Mouse (Mus musculus) lung, postnatal 14 days (tissue): Measurements from ENCODE around the gene Tfe3.
A peak's percentile ranks its signal among the peaks of the same experiment; 100 is the strongest.
"Not testable (repeated sequence)": the region's sequence is repeated elsewhere in the genome, so short reads cannot be mapped to it uniquely, and the experiment has no call there.

Experiments used
- DNase-seq: peaks from one replicate; pipeline ENCODE4 v3.0.0; 2021

The Tfe3 gene

DNA sequence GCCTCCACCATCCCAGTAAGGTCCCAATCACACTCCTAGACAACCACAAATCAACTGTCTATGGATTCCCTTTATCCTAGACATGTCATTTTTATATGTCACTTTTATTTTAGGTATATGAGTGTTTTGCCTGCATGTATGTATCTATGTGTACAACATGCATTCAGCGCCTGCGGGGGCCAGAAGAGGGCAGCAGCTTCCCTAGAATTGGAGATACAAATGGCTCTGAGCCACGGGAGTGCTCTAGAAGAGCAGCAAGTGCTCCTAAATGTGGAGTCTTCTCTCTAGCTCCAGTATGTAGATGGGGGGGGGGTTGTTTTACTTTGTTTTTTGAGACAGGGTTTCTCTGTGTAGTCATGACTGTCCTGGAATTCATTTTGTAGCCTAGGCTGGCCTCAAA lies 8.7 kb upstream of the Tfe3 start:
- peak; percentile 41 for DNase-seq

DNA sequence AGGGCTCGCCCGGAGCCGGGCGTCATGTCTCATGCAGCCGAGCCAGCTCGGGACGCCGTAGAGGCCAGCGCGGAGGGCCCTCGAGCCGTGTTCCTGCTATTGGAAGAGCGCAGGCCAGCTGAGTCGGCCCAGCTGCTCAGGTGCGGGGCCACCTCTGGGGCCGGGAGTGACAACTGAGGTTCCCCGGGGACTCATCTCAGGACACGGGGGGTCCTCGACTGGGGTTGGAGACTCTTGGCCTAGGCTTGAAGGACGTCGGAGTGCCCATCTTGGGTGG lies 499 bp downstream of the Tfe3 start:
- no peak for DNase-seq

DNA sequence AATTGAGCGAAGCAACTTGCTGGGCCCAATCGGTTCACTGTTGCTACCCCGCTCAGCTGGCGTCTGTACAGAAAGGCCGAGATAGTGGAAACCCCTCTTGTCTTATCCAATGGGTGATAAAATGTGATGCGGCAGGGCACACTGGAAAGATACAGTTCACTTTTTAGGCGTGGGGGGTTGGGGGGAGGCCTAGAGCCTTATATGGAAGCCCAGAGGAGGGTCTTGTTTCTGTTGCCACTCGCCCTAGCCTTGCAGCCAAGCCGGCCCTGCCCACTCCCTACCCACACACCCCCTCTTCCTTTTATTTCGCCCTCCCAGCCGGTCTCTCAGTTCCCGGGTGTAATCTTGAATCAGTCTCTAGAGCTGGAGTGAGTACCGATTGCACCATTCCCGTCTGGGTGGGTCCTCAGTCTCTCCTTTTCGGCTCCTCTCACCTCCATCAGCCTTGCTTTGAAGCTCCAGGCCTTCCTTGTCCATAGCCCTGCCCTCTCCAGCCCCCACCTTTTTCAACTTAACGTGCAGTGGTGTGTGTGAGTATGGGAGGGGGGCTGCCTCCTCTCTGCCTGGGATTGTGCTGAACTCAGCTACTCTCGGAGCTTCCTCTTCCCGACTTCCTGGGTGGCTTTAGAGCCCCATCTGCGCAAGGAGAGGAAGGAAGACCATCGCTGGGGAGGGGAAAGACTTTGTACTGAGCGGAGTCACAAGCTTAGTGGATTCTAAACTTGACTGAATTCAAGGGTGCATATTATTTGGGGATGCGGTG lies 1.5 kb downstream of the Tfe3 start:
- peak; percentile 35 for DNase-seq

DNA sequence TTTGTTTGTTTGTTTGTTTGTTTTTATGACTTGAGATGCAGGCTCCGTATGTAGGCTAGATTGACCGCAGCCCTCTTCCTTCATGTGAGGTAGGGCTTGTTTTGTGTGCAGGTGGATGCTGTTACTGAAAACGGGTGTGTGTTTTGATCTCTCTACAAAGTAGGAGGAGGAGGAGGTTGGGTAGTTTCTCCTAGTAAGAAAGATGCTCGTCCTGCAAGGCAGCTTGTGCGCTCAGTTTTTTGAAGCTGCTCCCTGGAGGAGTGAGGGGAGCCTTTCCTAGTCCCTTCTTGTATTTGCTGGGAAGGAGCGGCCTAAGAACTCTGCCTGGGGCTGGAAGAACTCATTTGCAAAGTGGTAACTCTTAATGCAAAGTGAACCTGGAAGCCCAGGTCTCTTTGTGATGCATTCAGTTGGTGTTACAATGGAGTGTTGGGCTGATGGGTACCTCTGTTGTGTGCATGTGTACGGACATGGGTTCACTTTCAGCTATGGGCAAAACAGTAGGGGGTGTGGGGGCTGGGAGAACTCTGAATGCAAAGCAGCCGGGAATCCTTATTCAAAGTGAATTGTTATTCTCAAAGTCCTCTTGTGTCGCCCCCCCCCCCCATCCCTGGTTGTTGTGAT lies 2.4 kb downstream of the Tfe3 start:
- no peak for DNase-seq

DNA sequence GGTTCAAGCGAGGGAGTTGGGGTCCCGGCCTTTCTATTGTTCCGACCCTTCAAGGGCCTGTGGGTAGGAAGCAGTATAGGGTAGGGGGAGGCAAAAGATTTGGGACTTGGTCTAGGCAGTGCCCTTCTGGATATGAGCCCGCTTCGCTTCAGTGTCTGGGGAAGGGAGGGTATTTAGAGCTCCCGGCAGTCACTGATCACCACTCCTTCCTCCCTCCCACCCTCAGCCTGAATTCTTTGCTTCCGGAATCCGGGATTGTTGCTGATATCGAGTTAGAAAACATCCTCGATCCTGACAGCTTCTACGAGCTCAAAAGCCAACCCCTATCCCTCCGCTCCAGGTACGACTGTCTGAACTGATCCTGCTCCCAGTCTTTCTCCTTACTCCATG lies 2.9 kb downstream of the Tfe3 start:
- DNase-seq: no peak

DNA sequence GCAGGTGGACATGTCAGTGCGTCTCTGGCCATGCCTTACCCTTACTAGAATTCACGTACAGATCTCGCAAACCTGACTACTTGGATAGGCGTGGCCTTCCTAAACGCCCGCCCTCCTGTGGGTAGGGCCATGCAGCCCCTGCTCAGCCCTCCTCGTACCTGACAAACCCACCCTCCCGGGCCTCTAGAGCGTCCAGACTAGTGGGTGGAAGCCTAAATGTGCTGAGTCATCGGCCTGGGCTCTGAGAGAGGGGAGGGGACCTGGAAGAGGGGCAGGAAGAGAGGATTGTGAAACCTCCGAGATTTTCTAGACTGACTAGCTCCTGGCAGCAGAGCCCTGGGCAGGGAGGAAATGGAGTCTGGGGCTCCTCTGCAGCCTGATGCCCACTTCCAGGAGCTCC lies 3.4 kb downstream of the Tfe3 start:
- peak; percentile 58 for DNase-seq

DNA sequence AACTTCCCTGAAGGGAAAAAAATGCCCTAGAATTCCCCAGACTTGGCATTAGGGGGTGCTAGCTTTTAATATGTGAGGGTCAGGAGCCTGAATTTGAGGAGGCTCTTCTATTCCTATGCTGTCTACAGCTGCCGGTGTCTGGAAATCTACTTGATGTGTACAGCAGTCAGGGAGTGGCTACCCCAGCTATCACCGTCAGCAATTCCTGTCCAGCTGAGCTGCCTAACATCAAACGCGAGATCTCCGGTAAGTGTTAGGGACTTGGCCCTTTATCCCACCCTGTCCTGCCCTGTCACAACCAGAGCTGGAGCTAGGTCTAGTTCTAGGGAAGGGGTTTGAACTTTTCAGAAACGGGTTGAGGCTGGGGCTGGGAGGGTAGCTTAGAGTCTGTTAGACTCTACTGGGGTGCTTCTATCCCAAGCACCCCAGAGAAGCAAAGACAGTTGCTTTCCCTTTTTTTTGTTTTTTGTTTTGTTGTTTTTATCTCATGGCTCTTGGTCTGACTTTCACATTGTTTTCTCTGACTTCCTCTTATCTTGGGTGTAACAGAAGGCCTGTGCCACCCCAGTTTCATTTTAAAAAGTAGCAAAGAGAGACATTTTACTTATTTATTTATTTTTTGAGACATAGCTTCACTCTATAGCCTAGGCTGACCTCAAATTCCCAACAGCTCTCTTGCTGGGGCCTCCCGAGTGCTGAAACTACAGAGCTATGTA lies 7.1 kb downstream of the Tfe3 start:
- DNase-seq: no peak

DNA sequence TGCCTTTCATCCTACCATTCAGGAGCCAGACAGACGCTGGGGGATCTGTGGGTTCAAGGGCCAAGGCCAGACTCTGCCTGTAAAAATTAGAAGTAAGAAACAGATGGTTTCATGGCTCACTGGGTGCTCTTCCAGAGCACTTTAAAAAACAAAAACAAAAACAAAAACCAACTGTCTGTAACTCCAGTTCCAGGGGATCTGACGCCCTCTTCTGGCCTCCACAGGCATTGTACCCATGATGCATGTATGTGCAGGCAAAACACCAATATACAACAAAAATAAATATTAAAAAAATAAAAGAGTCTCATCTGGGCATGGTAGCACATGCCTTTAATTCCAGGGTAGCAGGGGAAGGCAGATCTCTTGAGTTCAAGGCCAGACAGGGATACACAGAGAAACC lies 10.4 kb downstream of the Tfe3 start:
- DNase-seq: no peak

DNA sequence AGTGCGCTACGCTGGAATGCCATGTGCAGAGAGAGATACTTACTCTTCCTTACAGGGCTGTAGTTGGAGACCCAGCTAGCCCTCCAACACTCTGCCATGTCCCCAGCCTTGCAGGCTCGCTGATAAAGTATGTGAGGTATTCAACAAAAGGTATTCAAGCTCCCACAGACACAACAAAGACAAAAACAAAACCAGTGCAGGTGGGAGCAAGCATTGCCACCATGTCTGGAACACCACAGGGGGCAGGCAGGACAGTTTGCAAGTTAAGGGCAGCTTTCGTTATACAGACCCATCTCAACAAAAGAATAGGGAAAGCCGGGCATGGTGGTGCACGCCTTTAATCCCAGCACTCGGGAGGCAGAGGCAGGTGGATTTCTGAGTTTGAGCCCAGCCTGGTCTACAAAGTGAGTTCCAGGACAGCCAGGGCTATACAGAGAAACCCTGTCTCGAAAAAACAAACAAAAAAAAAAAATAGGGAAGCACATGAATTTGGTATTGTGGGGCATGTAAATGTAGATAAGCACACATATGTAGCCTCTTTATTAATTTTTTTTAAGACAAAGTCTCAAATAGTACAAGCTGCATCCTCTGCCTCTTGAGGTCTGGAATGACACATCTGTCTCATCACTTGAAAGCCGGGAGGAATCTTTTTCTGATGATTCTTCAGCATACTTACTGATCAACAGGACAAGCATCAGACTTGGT lies 13.3 kb downstream of the Tfe3 start:
- DNase-seq: no peak

DNA sequence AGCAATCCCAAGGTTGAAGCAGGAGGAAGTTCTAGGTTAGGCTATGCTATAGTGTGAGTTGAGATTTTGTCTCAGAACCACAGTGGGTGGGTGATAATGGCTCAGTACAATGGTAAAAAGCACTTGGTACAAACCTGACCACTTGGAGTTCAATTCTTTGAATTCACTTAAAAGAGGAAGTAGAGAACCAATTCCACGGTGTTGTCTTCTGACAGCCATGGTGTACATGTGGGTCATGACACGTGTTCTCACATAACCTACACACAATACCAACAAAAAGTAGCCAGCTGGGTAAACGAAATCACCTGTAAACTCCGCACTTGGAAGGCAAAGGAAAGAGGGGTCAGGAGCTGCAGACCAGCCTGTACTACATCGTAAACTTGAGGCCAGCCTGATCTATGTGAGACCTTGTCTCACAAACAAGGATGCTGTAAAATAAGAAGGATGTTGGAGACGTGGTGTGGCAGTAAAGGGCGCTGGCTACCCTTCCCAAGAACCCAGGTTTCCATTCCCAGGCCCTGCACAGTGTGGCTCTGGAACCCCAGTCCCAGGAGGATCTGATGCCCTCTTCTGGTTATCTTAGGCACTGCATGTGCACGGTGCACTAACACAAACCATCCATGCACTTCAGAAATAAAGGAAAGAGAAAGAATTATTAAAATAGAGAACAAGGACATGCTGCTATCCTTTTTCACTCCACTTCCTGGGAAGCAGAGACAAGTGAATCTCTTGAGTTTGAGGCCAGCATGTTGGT lies 14.1 kb downstream of the Tfe3 start:
- DNase-seq: peak; percentile 71

DNA sequence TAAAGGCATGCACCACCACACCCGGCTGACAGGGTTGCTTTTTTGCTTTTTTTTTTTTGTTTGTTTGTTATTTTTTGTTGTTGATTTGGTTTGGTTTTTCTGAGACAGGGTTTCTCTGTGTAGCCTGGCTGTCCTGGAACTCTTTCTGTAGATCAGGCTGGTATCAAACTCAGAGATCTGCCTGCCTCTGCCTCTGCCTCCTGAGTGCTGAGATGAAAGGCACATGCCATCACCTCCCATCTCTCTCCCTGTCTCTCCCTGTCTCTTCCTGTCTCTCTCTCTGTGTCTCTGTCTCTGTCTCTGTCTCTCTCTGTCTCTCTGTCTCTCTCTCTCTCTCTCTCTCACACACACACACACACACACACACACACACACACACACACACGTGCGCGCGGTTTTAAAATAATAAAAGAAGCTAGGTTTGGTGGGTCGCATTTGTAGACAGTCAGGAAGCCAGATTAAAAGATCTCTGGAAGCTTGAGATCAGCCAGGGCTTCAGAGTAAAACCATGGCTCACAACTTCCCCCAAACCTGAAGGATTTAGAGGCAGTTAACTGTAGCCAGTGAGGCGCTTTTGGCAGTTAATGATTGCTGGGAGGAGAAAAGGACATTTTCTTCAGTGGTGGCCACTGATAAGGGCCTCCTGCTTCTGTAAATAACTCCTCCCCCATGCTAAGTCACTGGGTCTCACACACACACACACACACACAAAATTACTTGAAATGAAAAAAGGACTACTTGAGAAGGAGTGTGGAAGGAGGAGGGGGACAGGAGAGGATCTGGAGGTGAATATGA lies 16.3 kb downstream of the Tfe3 start:
- DNase-seq: no peak

DNA sequence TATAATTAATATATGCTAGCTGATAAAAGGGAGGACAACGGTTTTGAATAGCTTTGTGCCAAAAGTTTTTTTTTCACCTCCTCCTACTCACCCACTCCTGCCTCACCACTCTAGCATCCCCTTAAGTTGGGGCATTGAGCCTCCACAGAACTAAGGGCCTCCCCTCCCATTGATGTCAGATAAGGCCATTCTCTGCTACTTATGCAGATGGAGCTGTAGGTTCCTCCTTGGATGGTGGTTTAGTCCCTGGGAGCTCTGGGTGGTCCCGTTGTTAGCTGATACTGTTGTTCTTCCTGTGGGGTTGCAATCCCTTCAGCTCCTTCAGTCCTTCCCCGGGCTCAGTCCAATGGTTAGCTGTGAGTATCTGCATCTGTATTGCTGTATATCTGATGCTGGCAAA lies 16.9 kb downstream of the Tfe3 start:
- no peak for DNase-seq

DNA sequence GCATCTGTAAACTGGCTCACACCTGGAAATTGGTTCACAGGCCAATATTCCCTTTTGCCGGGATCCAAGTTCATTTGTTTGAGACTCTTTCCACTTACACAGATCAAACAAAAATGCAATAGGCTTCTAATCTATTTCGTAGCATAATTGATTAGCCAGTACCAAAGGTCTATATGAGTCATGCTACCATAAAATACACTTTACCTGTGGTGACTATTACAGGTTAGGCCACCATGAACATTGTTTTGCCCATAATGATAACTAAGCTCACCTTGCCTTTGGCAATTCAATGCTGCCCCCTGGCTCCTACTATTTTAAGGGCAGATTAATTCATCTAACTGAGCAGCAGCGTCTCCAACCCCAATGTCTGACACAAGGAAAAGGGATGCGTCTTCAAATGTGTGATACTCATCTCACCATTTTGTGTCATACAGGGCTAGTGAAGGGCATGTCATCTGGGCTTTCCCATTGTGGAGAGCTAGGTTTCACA lies 20.3 kb downstream of the Tfe3 start:
- DNase-seq: no peak

DNA sequence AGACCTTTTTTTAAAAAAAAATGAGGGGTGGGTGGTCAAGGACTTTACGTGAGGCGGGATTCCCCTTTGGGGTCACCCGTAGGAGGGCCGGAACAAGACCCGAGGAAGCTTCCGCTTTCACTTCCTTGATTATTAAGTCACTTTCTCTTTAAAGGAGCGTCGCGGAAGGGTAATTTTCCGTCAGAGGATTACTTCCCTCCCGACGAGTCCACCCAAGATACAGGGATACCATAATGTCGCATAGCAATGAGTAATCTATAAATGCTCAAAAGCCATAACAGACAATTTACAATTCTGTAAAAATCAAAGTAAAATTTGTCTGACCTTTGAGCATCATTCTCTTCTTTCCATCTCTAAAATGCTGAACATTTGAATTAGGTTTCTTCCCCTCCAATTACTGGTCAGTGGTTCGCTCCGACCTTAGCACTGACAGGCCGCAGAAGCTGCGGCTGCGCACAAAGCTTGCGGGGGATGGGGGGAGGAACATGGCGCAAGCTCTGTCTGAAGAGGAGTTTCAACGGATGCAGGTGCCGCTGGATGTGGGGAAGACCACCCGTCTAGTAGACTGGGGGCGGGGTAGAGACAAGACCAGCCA lies 27.3 kb downstream of the Tfe3 start, which contains the start of gene Gripap1:
Gripap1 (plus strand) TSS at position 224 of the 595 bp plus-strand sequence.
- DNase-seq: peak; percentile 74

DNA sequence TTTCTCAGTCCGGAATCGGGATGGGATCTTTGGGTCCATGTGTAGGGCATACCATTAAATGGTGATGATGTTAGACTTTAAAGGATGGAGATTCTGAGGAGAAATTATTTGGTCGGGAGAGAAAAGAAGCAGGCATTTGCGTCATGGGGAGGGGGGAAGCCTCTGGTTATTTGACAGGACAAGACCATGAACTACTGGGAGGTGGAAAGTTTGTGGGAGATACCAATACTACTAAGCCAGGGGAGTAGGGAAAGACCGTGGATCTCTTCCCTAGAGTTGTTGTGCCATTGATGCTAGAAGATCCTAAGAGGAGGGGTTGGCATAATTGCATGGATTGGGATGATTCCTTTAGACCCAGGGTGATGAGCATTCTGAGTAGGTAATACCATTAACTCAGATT lies 27.9 kb downstream of the Tfe3 start:
- DNase-seq: no peak

DNA sequence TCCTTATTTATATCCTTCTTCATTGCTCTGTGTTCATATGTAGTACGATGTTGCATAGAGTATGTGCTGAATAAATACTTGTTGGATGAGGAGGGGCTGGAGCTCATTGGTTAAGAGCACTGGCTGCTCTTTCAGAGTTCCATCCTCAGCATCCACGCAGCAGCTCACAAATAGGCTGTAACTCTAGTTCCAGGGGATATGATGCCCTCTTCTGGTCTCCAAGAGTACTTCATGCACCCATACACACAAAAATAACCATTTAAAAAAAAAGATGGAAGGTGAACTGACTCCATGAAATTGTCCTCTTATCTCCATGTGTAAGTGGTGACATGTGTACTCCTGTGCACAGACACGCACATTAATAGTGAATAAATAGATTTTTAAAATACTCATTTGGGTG lies 31.0 kb downstream of the Tfe3 start:
- DNase-seq: no peak

DNA sequence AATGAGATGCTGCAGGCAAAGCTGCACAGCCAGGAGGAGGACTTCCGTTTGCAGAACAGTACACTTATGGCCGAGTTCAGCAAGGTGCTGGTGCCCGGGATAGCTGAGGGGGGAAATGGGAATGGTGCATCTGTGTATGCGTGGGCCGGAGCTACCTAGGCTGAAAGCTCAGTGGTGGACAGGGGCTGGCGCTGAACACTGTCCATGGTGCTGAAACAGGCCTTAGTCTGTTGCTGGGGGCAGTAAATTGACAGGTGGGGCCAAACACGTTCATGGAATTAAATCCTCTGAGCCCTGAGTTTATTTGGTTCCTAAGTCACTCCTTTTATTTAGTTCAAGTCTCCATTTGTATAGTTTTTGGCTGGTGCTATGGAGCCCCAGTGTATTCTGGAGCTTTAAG lies 32.7 kb downstream of the Tfe3 start:
- peak; percentile 47 for DNase-seq

DNA sequence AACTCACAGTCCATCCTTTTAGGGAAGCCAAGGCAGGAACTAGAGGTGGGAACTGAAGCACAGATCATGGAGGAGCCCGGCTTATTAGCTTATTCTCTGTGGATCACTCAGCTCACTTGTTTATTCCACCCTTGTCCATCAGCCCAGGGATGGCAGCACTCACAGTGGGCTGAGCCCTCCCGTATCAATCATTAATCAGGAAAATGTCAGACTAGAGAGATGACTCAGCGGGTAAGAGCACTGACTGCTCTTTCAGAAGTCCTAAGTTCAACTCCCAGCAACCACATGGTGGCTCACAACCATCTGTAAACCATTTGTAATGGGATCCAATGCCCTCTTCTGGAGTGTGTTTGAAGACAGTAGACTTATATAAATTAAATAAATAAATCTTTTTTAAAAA lies 35.0 kb downstream of the Tfe3 start:
- DNase-seq: no peak

DNA sequence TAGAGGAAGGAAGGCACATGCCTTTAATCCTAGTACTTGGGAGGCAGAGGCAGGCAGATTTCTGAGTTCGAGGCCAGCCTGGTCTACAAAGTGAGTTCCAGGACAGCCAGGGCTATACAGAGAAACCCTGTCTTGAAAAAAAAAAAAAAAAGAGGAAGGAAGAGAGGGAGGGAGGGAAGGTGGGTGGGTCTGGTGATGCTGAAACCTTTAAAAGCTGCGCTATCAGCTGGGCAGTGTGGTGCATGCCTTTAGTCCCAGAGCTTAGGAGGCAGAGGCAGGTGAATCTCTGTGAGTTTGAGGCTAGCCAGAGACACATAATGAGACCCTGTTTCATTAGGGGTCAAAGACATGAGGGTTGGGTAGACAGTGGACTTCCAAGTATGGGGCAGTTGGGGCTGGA lies 39.8 kb downstream of the Tfe3 start:
- not testable (repeated sequence) for DNase-seq

DNA sequence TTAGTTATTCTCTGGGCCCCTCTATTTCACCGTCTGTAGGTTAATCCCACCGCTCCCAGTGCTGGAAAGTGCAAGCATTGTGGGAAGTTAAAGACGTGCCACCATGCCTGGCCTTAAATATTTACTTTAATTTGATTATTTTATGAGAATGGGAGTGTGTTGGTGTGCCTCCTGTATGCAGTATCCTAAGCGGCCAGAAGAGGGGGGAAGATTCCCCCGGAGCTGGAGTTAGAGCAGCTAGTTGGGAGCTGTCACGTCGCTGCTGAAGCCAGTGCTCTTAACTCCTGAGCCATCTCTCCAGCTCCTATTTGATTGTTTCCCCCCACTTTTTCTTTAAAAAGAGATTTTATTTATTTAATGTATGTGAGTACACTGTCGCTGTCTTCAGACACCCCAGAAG lies 52.7 kb downstream of the Tfe3 start:
- DNase-seq: peak; percentile 43
